Mouse (Mus musculus) adipocyte (in vitro differentiated cells): Measurements from ENCODE around the gene Zc3h8.

Source experiments
- DNase-seq: peaks from one replicate; pipeline ENCODE4 v3.0.0-alpha.2; 2016; ENCODE audit warnings: low spot score

The Zc3h8 gene

GRCm38 (mm10) chr2:128890661-128891335 is 53.1 kb downstream of the Zc3h8 start:
- no peak for DNase-seq

- no peak for DNase-seq
Observed at GRCm38 (mm10) chr2:128887866-128888550, 55.9 kb downstream of the Zc3h8 start.

GRCm38 (mm10) chr2:128885225-128885811 is 58.6 kb downstream of the Zc3h8 start:
- peak; percentile 49 for DNase-seq

GRCm38 (mm10) chr2:128881236-128881635 is 62.6 kb downstream of the Zc3h8 start:
- no peak for DNase-seq
